Mouse (Mus musculus): ENCODE results near the gene A26c2. TPM values are rescaled to one million over a fixed set of nuclear protein-coding genes. Genes with fewer than 3 reads are reported as not detected.

The A26c2 gene
- not detected in 2 replicates for polyA plus RNA-seq (2015; fragmentation: Nextera tagmentation; extraction: Ambion mirVana)

- no peaks in the 10 kb centered on the region for H3K27me3 ChIP-seq (replicated peaks)
- no peak within 1 kb of the TSS for H3K9ac ChIP-seq
- H3K4me3 ChIP-seq, result no peak within 1 kb of the TSS
- no peaks in the 10 kb centered on the region for H3K4me1 ChIP-seq
- H3K4me2 ChIP-seq, result no peak within 1 kb of the TSS
- no peak within 1 kb of the TSS for H3K27ac ChIP-seq
- WGBS, result 84% methylated on average over 7 of the region's 7 CpGs
- no peaks in the 10 kb centered on the region for H3K36me3 ChIP-seq (replicated peaks)
- peaks cover 6% of the 10 kb centered on the region; the same call in 1 of the 2 replicates for H3K9me3 ChIP-seq
- ATAC-seq (replicated peaks), result no peak
Observed at GRCm38 (mm10) chr7:62823573-62823972, at the start of gene A26c2. Gene A26c2 (minus strand): TSS chr7:62823673.

GRCm38 (mm10) chr7:62851471-62851870 is 28.0 kb upstream of the A26c2 start:
- ATAC-seq (replicated peaks), result no peak
- Histone ChIP-seq H3K27me3 (replicated peaks) (no peaks in the 10 kb centered on the region), H3K9me3 (no peaks in the 10 kb centered on the region), H3K4me3 (no peak overlapping the region), H3K4me2 (no peak overlapping the region), H3K9ac (no peak overlapping the region), H3K36me3 (replicated peaks) (no peaks in the 10 kb centered on the region), H3K4me1 (no peaks in the 10 kb centered on the region), H3K27ac (no peak overlapping the region)

All from midbrain, embryonic 15.5 days (tissue).